Mouse (Mus musculus) heart, adult 2 months (tissue): ENCODE data around the gene Smarca1.

Experiments used
- CTCF ChIP-seq: fragments of 200-600 bp; IDR thresholded peaks from 2 replicates; pipeline ENCODE4 v1.8.1; 2022; ENCODE audit warnings: antibody characterized with exemption, mild to moderate bottlenecking, moderate library complexity
- POLR2A ChIP-seq: fragments of 200-500 bp; IDR thresholded peaks from 2 replicates; pipeline ENCODE4 v1.6.1; 2011; ENCODE audit warnings: mild to moderate bottlenecking, low read depth, low read length, control low read depth; ENCODE audit not compliant: insufficient read depth

DNA sequence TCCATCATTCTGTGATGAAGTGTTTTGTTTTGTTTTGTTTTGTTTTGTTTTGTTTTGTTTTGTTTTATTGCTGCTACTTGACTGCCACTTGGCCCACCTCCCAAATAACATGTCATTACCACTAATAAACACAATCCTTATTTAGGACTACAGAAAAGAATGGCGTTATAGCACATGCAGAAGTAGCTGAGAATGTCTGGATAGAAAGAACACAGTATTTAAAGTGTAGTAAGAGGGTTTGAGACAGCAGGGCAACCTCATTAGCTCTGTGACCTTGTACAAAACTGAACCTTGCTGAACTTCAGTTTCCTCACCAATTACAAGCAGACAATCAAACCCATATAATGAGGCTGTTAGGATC, 57.0 kb downstream of the Smarca1 start:
- TF ChIP-seq POLR2A = no peak
- TF ChIP-seq CTCF = no peak
